Mouse (Mus musculus) bone marrow macrophage, adult 2 months (primary cell): ENCODE measurements around the gene Serpinb9b.

Experiments
- CTCF ChIP-seq: IDR thresholded peaks from 2 replicates; pipeline ENCODE4 v1.5.1; 2012; ENCODE audit warnings: low read depth, mild to moderate bottlenecking, low read length, moderate library complexity
- POLR2A ChIP-seq: IDR thresholded peaks from 2 replicates; pipeline ENCODE4 v1.6.1; 2012; ENCODE audit warnings: mild to moderate bottlenecking, low read depth, low read length, borderline replicate concordance

GRCm38 (mm10) chr13:32995051-32995450, 32.2 kb upstream of the Serpinb9b start:
- no peak for TF ChIP-seq CTCF
- no peak for TF ChIP-seq POLR2A
